Mouse (Mus musculus): ENCODE results near the gene Mapre1.

Mapre1 gene

GRCm38 (mm10) chr2:153778638-153779362, 37.7 kb downstream of the Mapre1 start:
- DNase-seq (ENCODE audit: low spot score in 2 of 2) = peak; percentile 83 to 86

- peak; percentile 52 to 62 for DNase-seq (ENCODE audit: low spot score in 2 of 2)
Measured at GRCm38 (mm10) chr2:153779394-153779981, 38.4 kb downstream of the Mapre1 start, which contains the start of gene Efcab8. TSS of gene Efcab8 (plus strand) at chr2:153779931.

GRCm38 (mm10) chr2:153781181-153781580, 40.1 kb downstream of the Mapre1 start:
- DNase-seq (ENCODE audit: low spot score in 2 of 2) = no peak

DNA sequence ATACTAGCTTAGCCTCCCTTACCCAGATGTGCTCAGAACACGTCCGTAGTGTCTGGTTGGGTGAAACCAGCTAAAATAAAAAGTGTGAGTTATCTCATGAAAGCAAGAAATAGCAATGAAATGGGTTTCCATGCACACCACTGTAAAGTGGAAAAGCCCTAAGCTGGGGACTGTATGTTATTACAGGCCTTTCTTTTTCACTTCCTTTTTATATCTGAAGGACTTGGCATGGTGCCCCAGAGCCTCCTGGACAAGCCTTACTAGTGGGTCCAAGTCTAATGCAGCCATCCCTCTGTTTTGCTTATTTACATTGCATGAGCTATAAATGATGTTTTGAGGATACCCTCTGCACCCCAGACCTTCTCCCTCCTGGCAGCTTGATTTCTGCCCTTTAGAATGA, 43.6 kb downstream of the Mapre1 start:
- DNase-seq (ENCODE audit: low spot score in 2 of 2) = no peak

DNA sequence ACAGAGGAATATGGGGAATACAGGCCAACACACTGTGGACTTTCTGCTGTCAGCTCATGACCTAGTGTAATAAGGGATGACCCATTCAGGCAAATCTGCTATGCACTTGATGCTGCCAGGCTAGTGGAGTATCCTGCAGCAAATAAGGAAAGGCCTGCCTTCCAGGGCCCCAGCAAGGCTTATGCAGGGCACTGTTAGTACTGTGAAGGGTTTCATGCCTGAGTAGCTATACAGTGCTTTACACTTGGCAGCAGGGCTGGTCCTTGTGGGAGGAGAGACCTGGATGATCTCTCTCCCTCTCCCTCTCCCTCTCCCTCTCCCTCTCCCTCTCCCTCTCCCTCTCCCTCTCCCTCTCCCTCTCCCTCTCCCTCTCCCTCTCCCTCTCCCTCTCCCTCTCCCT, 52.3 kb downstream of the Mapre1 start:
- no peak for DNase-seq (ENCODE audit: low spot score in 2 of 2)

- peak; percentile 27 to 52 for DNase-seq (ENCODE audit: low spot score in 2 of 2)
Measured at GRCm38 (mm10) chr2:153795090-153795489, 54.0 kb downstream of the Mapre1 start.

- DNase-seq (ENCODE audit: low spot score in 2 of 2) = peak; percentile 14 to 35
Measured at GRCm38 (mm10) chr2:153807464-153807863, 66.4 kb downstream of the Mapre1 start.

DNA sequence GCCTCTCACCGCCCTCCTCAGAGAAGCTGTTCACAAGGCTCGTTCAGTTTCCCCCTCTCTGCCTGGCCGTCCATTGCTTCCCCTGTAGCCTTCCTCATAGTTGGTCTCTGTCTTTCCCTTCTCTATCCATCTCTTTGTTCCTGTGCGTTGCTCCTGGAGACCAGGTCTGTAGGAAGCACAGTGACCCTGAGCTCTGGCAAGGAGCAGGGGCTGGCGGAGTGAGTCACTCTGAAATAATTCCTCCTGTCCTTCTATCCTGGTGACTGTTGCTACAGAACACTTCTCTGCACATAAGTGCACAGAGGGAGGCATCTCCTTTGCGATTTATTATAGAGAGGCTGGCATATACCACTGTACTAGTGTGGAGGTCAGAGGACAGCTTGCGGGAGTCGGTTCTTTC, 67.1 kb downstream of the Mapre1 start:
- no peak for DNase-seq (ENCODE audit: low spot score in 2 of 2)

- no peak for DNase-seq (ENCODE audit: low spot score in 2 of 2)
Measured at GRCm38 (mm10) chr2:153808841-153809240, 67.8 kb downstream of the Mapre1 start.

DNA sequence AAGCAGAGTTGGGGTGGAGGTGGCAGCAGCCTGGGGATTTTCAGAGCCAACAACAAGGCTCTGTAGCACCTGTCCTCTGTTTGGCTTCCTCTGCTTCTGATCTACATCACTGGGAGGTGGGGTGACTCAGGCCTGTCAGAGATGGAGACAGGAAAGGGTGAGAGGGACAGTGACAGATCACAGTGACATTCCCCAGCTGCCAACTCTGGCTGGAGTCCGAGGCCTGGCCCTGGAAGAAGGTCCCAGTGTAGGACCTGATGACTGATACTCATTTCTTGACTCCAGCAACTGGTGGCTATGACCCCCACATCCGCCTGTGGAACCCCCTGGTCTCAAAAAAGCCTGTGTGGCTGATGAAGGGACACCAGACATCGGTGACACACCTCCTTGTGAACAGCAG, 68.8 kb downstream of the Mapre1 start:
- DNase-seq (ENCODE audit: low spot score in 2 of 2) = no peak

GRCm38 (mm10) chr2:153822005-153822543, 81.0 kb downstream of the Mapre1 start:
- no peak for DNase-seq (ENCODE audit: low spot score in 2 of 2)

Measured in thymus, postnatal 10 days (tissue).